Comparison of ENCODE assay signal across 19 mouse cellular contexts in the genomic region with DNA sequence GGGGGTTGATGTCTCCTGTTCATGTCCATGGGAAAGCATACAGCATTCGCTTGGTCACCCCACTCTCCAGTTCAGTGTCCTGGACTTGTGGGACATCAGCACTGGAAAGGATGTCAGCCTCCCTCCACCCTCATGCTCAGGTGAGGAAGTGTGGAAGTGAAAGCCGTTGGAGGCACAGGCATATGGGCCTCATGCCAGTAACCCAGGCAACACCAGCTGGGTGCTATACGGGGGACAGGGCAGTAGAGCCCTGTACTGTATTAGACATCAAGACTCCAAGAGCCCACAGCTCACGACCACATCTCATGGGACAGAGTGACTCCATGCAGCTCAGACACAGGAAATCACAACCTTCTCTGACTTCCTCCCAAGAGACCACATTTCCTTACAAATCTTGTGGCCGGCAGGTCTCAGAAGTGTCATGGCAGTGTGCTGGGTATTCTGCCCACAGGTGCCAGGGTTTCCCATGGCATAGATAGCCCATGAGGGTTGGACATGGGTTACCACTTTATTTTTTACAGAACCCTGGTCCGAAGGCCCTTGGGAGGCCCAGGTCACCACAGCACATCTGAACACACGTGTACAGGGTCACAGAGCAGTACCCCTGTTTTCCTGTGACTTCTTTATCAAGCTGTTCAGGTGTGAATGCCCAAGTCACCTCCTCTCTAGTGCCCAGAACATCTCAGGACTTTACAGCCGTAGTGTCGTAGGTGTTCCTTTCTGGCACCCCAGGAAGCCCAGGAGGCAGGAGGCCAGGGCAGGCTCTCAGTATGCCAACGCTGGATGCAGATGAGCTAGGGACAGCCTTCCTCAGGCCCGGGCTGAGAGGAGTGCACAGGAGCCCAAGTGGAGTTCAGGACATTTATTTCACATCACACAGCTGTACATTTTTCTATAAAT. TPM values are rescaled to one million over a fixed set of nuclear protein-coding genes. Genes with fewer than 3 reads are reported as not detected.
DNase-seq lines count a peak whose midpoint lies in the region; ATAC-seq and TF ChIP-seq lines count a peak whose summit lies in the region.
"Had no signal": no experiment of that assay in that cellular context is flagged by ENCODE, and none has a peak within 500 bp of the region (broad histone marks: within the 10 kb centered on the region; RNA-seq: fewer than 3 reads in every experiment).

No protein-coding gene starts in this region.

- no peak overlapping the region for H3K4me3 ChIP-seq in heart, postnatal 0 days (ENCODE audit: low read depth, low read length)
- H3K4me3 ChIP-seq: hindbrain, embryonic 15.5 days had no signal

- no peak overlapping the region for H3K4me2 ChIP-seq in heart, postnatal 0 days (ENCODE audit: low read depth, low read length)
- H3K4me2 ChIP-seq: hindbrain, embryonic 15.5 days had no signal

- no peaks in the 10 kb centered on the region for H3K27me3 ChIP-seq in heart, postnatal 0 days (ENCODE audit: control insufficient read depth, insufficient read depth, low read length)
- H3K27me3 ChIP-seq: hindbrain, embryonic 15.5 days had no signal

- no peak for ATAC-seq in heart, postnatal 0 days (ENCODE audit: insufficient read depth, low read depth)
- ATAC-seq in megakaryocyte progenitor cell, adult 5-6 weeks (replicated peaks; ENCODE audit: poor library complexity): peak; percentile 30
- ATAC-seq: midbrain, embryonic 16.5 days had no signal

- no peak overlapping the region for H3K9ac ChIP-seq in heart, postnatal 0 days (replicated peaks; ENCODE audit: low read depth, low read length)
- H3K9ac ChIP-seq: hindbrain, embryonic 15.5 days had no signal

- 52% methylated on average over 11 of the region's 11 CpGs for WGBS in heart, postnatal 0 days

- H3K27ac ChIP-seq in heart, postnatal 0 days (ENCODE audit: low read depth): 0 out of 2 replicates have a peak overlapping the region, but pooled peaks have one; percentile 61
- H3K27ac ChIP-seq: hindbrain, embryonic 15.5 days; macrophage had no signal

- peak; percentile 66 for DNase-seq in cerebellum, adult 11-12 months
- DNase-seq in cerebellum, adult 11 months: no peak
- no peak for DNase-seq in heart, postnatal 0 days (ENCODE audit: low spot score)
- DNase-seq in heart, postnatal 4 days: no peak
- peak; percentile 64 for DNase-seq in cerebellum, adult 9-10 months
- no peak for DNase-seq in left cerebral cortex, adult 8-10 months (ENCODE audit: low spot score in 2 of 2)
- no peak for DNase-seq in gastrocnemius, postnatal 25 days
- DNase-seq: adrenal gland, postnatal 36 days; kidney, adult 11 months; kidney, postnatal 25 days; layer of hippocampus, adult 9-11 months; liver; lung, adult 18-20 months; right cerebral cortex, postnatal 25 days; thymus, adult 18-20 months had no signal

- H3K4me1 ChIP-seq in heart, postnatal 0 days (ENCODE audit: control insufficient read depth, insufficient read depth): 0 out of 2 replicates have a peak, but pooled peaks cover 2% of the 10 kb centered on the region
- H3K4me1 ChIP-seq: hindbrain, embryonic 15.5 days had no signal

- TF ChIP-seq EP300 in heart, postnatal 0 days (IDR thresholded peaks at IDR 0.05; ENCODE audit: low read depth): no peak

- no peaks in the 10 kb centered on the region for H3K9me3 ChIP-seq in heart, postnatal 0 days (replicated peaks; ENCODE audit: control insufficient read depth, low read length)
- H3K9me3 ChIP-seq: hindbrain, embryonic 15.5 days had no signal

- TF ChIP-seq CTCF in heart, postnatal 0 days (IDR thresholded peaks at IDR 0.05; ENCODE audit: low read depth): no peak

- peaks cover 64% of the 10 kb centered on the region for H3K36me3 ChIP-seq in heart, postnatal 0 days (replicated peaks; ENCODE audit: control insufficient read depth, insufficient read depth, low read length)

RNA-seq across cellular contexts. Expression of a gene that starts 18.8 kb away (rescaled TPM):
- total RNA-seq in heart, postnatal 0 days (2014; rRNA removed; ENCODE audit: low replicate concordance): 2,256 and 2,313 TPM in 2 replicates
- 1,065 and 1,207 TPM in 2 replicates for polyA plus RNA-seq in heart, postnatal 0 days (2015; fragmentation: Nextera tagmentation; extraction: Ambion mirVana)
- total RNA-seq in heart, postnatal 4 days (2021): 1,000 to 10,000 TPM; 1,781 to 1,857 TPM
- 0.17 TPM in 1 of 2 replicates, not detected in the other for total RNA-seq in megakaryocyte progenitor cell, adult 5-6 weeks (2015)
- total RNA-seq in megakaryocyte progenitor cell, adult 5-6 weeks (2017): 0.20 TPM in 1 of 2 replicates, not detected in the other
- total RNA-seq in left cerebral cortex, adult 8-10 months (2022): under 1 TPM; 0.33 to 0.91 (median 0.69) TPM
- not detected for total RNA-seq in gastrocnemius, postnatal 25 days (2021)
- total RNA-seq: adrenal gland, postnatal 36 days had no signal
- polyA plus RNA-seq: hindbrain, embryonic 15.5 days had no signal

RNA-seq across cellular contexts. Expression of a gene that starts 46.9 kb away (rescaled TPM):
- total RNA-seq in heart, postnatal 0 days (2014; rRNA removed; ENCODE audit: low replicate concordance): 2.1 and 4.3 TPM in 2 replicates
- 2.4 TPM in 2 replicates for polyA plus RNA-seq in heart, postnatal 0 days (2015; fragmentation: Nextera tagmentation; extraction: Ambion mirVana)
- total RNA-seq in heart, postnatal 4 days (2021): 1 to 10 TPM; 5.2 to 5.5 TPM
- 15.8 and 19.9 TPM in 2 replicates for total RNA-seq in megakaryocyte progenitor cell, adult 5-6 weeks (2015)
- 27.3 and 34.4 TPM in 2 replicates for total RNA-seq in megakaryocyte progenitor cell, adult 5-6 weeks (2017)
- total RNA-seq in left cerebral cortex, adult 8-10 months (2022): 100 to 1,000 TPM; 200 to 219 (median 206) TPM
- 1 to 10 TPM; 3.6 to 3.9 TPM for total RNA-seq in gastrocnemius, postnatal 25 days (2021)

RNA-seq across cellular contexts. Expression of a gene that starts 54.6 kb away (rescaled TPM):
- 2.5 and 21.3 TPM in 2 replicates for total RNA-seq in heart, postnatal 0 days (2014; rRNA removed; ENCODE audit: low replicate concordance)
- 3.1 and 3.2 TPM in 2 replicates for polyA plus RNA-seq in heart, postnatal 0 days (2015; fragmentation: Nextera tagmentation; extraction: Ambion mirVana)
- 1 to 10 TPM; 2.7 to 3.5 TPM for total RNA-seq in heart, postnatal 4 days (2021)
- 182 and 235 TPM in 2 replicates for total RNA-seq in megakaryocyte progenitor cell, adult 5-6 weeks (2015)
- 82.5 and 97.3 TPM in 2 replicates for total RNA-seq in megakaryocyte progenitor cell, adult 5-6 weeks (2017)
- 1 to 10 TPM; 3.9 to 8.9 (median 6.5) TPM for total RNA-seq in left cerebral cortex, adult 8-10 months (2022)
- total RNA-seq in gastrocnemius, postnatal 25 days (2021): 1 to 10 TPM in 1 of 2 experiments, under 1 TPM in 1; 0.95 to 1.6 TPM

Comparison
In these comparisons a context has a peak if more than half of its experiments do, and no peak if none do; other contexts are left out.
1. DNase-seq: peak in cerebellum, adult 11-12 months (single experiment) and cerebellum, adult 9-10 months (single experiment); none in cerebellum, adult 11 months (single experiment), heart, postnatal 0 days (single experiment), heart, postnatal 4 days (single experiment), left cerebral cortex, adult 8-10 months (0 of 2) and gastrocnemius, postnatal 25 days (single experiment).
2. RNA of a gene that starts 18.8 kb away (total RNA-seq): 2,256 to 2,313 TPM in heart, postnatal 0 days and 1,781 to 1,857 TPM in heart, postnatal 4 days; 0.33 to 0.91 TPM in left cerebral cortex, adult 8-10 months, not detected in gastrocnemius, postnatal 25 days and 0.17 to 0.20 TPM in megakaryocyte progenitor cell, adult 5-6 weeks; every median in the first group is over 100 times any median in the second.
3. RNA of a gene that starts 46.9 kb away (total RNA-seq): 200 to 219 TPM in left cerebral cortex, adult 8-10 months; 15.8 to 34.4 TPM in megakaryocyte progenitor cell, adult 5-6 weeks, 5.2 to 5.5 TPM in heart, postnatal 4 days, 2.1 to 4.3 TPM in heart, postnatal 0 days and 3.6 to 3.9 TPM in gastrocnemius, postnatal 25 days; every median in the first group is over 4 times any median in the second.